In genomic region chr12:99097618-99098066, GRCm38 (mm10) we compare ENCODE assay signal across 9 mouse cellular contexts.
DNase-seq lines count a peak whose midpoint lies in the region; ATAC-seq and TF ChIP-seq lines count a peak whose summit lies in the region.
"Had no signal": no experiment of that assay in that cellular context is flagged by ENCODE, and none has a peak within 500 bp of the region (broad histone marks: within the 10 kb centered on the region; RNA-seq: fewer than 3 reads in every experiment).

No protein-coding gene starts in this region.

- TF ChIP-seq EP300 in heart, postnatal 0 days (IDR thresholded peaks at IDR 0.05; ENCODE audit: low read depth), result peak; percentile 70

- H3K9ac ChIP-seq in midbrain, embryonic 16.5 days (ENCODE audit: low read depth, low read length), result no peak overlapping the region
- H3K9ac ChIP-seq in heart, postnatal 0 days (replicated peaks; ENCODE audit: low read depth, low read length), result no peak overlapping the region
- H3K9ac ChIP-seq in limb, embryonic 14.5 days (ENCODE audit: low read depth, low read length, severe bottlenecking), result no peak overlapping the region
- H3K9ac ChIP-seq: forebrain, embryonic 13.5 days had no signal

- H3K4me2 ChIP-seq in midbrain, embryonic 16.5 days (ENCODE audit: low read length), result no peak overlapping the region
- H3K4me2 ChIP-seq in heart, postnatal 0 days (ENCODE audit: low read depth, low read length), result peak overlapping the region; percentile 9; the same call in 1 of the 2 replicates
- H3K4me2 ChIP-seq in limb, embryonic 14.5 days (replicated peaks; ENCODE audit: low read depth, low read length, severe bottlenecking), result no peak overlapping the region
- H3K4me2 ChIP-seq: forebrain, embryonic 13.5 days had no signal

- peaks cover 8% of the 10 kb centered on the region for H3K4me1 ChIP-seq in midbrain, embryonic 10.5 days
- H3K4me1 ChIP-seq in midbrain, embryonic 16.5 days (ENCODE audit: control insufficient read depth, insufficient read depth, low read length), result no peaks in the 10 kb centered on the region
- no peaks in the 10 kb centered on the region for H3K4me1 ChIP-seq in heart, postnatal 0 days (ENCODE audit: control insufficient read depth, insufficient read depth)
- H3K4me1 ChIP-seq in limb, embryonic 14.5 days (ENCODE audit: control insufficient read depth, insufficient read depth, low read length), result no peaks in the 10 kb centered on the region

- H3K36me3 ChIP-seq in midbrain, embryonic 10.5 days, result no peaks in the 10 kb centered on the region
- no peaks in the 10 kb centered on the region for H3K36me3 ChIP-seq in midbrain, embryonic 16.5 days (ENCODE audit: control insufficient read depth, insufficient read depth, low read length)
- H3K36me3 ChIP-seq in heart, postnatal 0 days (replicated peaks; ENCODE audit: control insufficient read depth, insufficient read depth, low read length), result no peaks in the 10 kb centered on the region
- no peaks in the 10 kb centered on the region for H3K36me3 ChIP-seq in limb, embryonic 14.5 days (ENCODE audit: control insufficient read depth, insufficient read depth, low read length)

- H3K27ac ChIP-seq in midbrain, embryonic 10.5 days (replicated peaks), result peak overlapping the region; percentile 72
- no peak overlapping the region for H3K27ac ChIP-seq in midbrain, embryonic 16.5 days (ENCODE audit: low read length)
- peak overlapping the region; percentile 75 for H3K27ac ChIP-seq in heart, postnatal 0 days (ENCODE audit: low read depth)
- 0 out of 2 replicates have a peak overlapping the region, but pooled peaks have one; percentile 30 for H3K27ac ChIP-seq in limb, embryonic 14.5 days (replicated peaks; ENCODE audit: low read depth, low read length)
- H3K27ac ChIP-seq: forebrain, embryonic 13.5 days had no signal

- no peak for ATAC-seq in midbrain, embryonic 16.5 days
- ATAC-seq in heart, postnatal 0 days (ENCODE audit: insufficient read depth, low read depth), result peak; percentile 81
- ATAC-seq in limb, embryonic 14.5 days (ENCODE audit: low FRiP score, low read depth), result no peak
- ATAC-seq in erythroblast, adult 5-6 weeks (replicated peaks; ENCODE audit: low FRiP score, poor library complexity, severe bottlenecking), result no peak

- H3K4me3 ChIP-seq in midbrain, embryonic 10.5 days, result no peak overlapping the region
- no peak overlapping the region for H3K4me3 ChIP-seq in midbrain, embryonic 16.5 days (ENCODE audit: low read depth, low read length)
- no peak overlapping the region for H3K4me3 ChIP-seq in heart, postnatal 0 days (ENCODE audit: low read depth, low read length)
- no peak overlapping the region for H3K4me3 ChIP-seq in limb, embryonic 14.5 days (replicated peaks; ENCODE audit: low read length)
- H3K4me3 ChIP-seq: forebrain, embryonic 13.5 days had no signal

- TF ChIP-seq CTCF in heart, postnatal 0 days (IDR thresholded peaks at IDR 0.05; ENCODE audit: low read depth), result no peak

- no peaks in the 10 kb centered on the region for H3K9me3 ChIP-seq in midbrain, embryonic 10.5 days (replicated peaks)
- H3K9me3 ChIP-seq in midbrain, embryonic 16.5 days (replicated peaks; ENCODE audit: control insufficient read depth, low read length, poor library complexity, severe bottlenecking), result 0 out of 2 replicates have a peak, but pooled peaks cover 2% of the 10 kb centered on the region
- no peaks in the 10 kb centered on the region for H3K9me3 ChIP-seq in heart, postnatal 0 days (replicated peaks; ENCODE audit: control insufficient read depth, low read length)
- no peaks in the 10 kb centered on the region for H3K9me3 ChIP-seq in limb, embryonic 14.5 days (ENCODE audit: control insufficient read depth, low read length)
- H3K9me3 ChIP-seq: forebrain, embryonic 13.5 days had no signal

- WGBS in midbrain, embryonic 10.5 days, result 95% methylated on average over 17 of the region's 17 CpGs
- 91% methylated on average over 17 of the region's 17 CpGs for WGBS in midbrain, embryonic 16.5 days
- WGBS in heart, postnatal 0 days, result 66% methylated on average over 17 of the region's 17 CpGs
- WGBS in limb, embryonic 14.5 days, result 86% methylated on average over 17 of the region's 17 CpGs

- DNase-seq in midbrain, embryonic 10.5 days (ENCODE audit: low spot score), result no peak
- peak; percentile 14 for DNase-seq in heart, postnatal 0 days (ENCODE audit: low spot score)
- DNase-seq in limb, embryonic 14.5 days (ENCODE audit: low spot score), result no peak
- DNase-seq in lung, postnatal 4 days, result peak; percentile 29 to 64
- no peak for DNase-seq in left cerebral cortex, postnatal 25 days (ENCODE audit: low spot score in 2 of 2)
- no peak for DNase-seq in left cerebral cortex, postnatal 36 days (ENCODE audit: low spot score in 2 of 2)

- intact Hi-C loops in left cerebral cortex, postnatal 25 days (cut with DNase I), result loop anchor here (5.0 kb wide), 3 partner anchors 55 to 740 kb away; no protein-coding TSS in a partner anchor
- intact Hi-C loops in left cerebral cortex, postnatal 36 days (cut with DNase I), result loop anchor here (5.0 to 10.0 kb wide), 4 partner anchors 237 to 740 kb away; partner anchors contain the start of gene Foxn3

- no peak for TF ChIP-seq POLR2A in limb, embryonic 14.5 days (IDR thresholded peaks at IDR 0.05; ENCODE audit: borderline replicate concordance, extremely low read depth, insufficient read depth, insufficient read length)

- H3K27me3 ChIP-seq in midbrain, embryonic 10.5 days (ENCODE audit: low read depth, poor library complexity, severe bottlenecking), result peaks cover 8% of the 10 kb centered on the region; the same call in 1 of the 2 replicates
- no peaks in the 10 kb centered on the region; the same call in 1 of the 2 replicates for H3K27me3 ChIP-seq in midbrain, embryonic 16.5 days (ENCODE audit: control insufficient read depth, insufficient read depth, low read depth, low read length)
- no peaks in the 10 kb centered on the region for H3K27me3 ChIP-seq in heart, postnatal 0 days (ENCODE audit: control insufficient read depth, insufficient read depth, low read length)
- no peaks in the 10 kb centered on the region for H3K27me3 ChIP-seq in limb, embryonic 14.5 days (ENCODE audit: control insufficient read depth, insufficient read depth, low read length)

Comparison
In these comparisons a context has a peak if more than half of its experiments do, and no peak if none do; other contexts are left out.
1. DNase-seq: peak in heart, postnatal 0 days (single experiment) and lung, postnatal 4 days (2 of 2); none in midbrain, embryonic 10.5 days (single experiment), limb, embryonic 14.5 days (single experiment), left cerebral cortex, postnatal 25 days (0 of 2) and left cerebral cortex, postnatal 36 days (0 of 2).